Mouse (Mus musculus): ENCODE measurements around the gene Gm45717. TPM values are rescaled to one million over a fixed set of nuclear protein-coding genes. Genes with fewer than 3 reads are reported as not detected.

Gene Gm45717
- polyA plus RNA-seq, 1 experiment = not detected

DNA sequence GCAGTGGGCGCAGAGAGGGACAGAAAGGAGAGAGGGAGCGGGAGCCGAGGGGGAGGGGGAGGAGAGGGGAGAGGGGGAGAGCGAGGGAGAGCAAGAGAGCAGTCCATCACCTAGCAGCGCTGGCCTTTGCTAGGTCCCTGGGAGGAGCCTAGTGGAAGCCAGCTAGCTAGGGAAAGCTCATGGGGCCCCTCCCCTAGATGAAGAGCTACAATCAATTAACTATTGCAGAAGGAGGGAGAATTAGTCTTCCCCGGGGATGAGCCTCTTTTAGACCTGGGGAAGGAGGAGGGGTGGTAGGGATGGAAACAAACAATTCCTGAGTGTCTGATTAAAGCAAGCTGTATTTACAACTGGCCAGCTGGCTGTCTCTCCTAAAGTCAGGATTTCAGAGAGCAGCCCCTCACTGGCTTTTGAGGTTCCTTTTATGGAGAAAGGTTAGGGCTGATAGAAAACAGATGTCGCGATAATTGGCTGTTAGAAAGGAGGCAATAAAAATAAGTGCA lies 16.0 kb downstream of the Gm45717 start:
- TF ChIP-seq CTCF (IDR thresholded peaks at IDR 0.05; ENCODE audit: insufficient read depth, low read length) (no peak), POLR2A (IDR thresholded peaks at IDR 0.05; ENCODE audit: borderline replicate concordance, extremely low read depth, low read depth, low read length) (peak; percentile 27; the same call in 1 of the 2 replicates)
- no peak for DNase-seq
- WGBS = 37% methylated on average over 8 of the region's 8 CpGs
- Histone ChIP-seq H3K4me3 (replicated peaks; ENCODE audit: extremely low read depth, low read depth, low read length) (no peak overlapping the region), H3K4me1 (ENCODE audit: control insufficient read depth, insufficient read depth, low read length) (peaks cover 11% of the 10 kb centered on the region)

- TF ChIP-seq POLR2A (IDR thresholded peaks at IDR 0.05; ENCODE audit: borderline replicate concordance, extremely low read depth, low read depth, low read length) (no peak), CTCF (IDR thresholded peaks at IDR 0.05; ENCODE audit: insufficient read depth, low read length) (no peak)
- H3K4me1 ChIP-seq (ENCODE audit: control insufficient read depth, insufficient read depth, low read length) = peaks cover 11% of the 10 kb centered on the region
- H3K4me3 ChIP-seq (replicated peaks; ENCODE audit: extremely low read depth, low read depth, low read length) = no peak overlapping the region
- no peak for DNase-seq
- 55% methylated on average over 2 of the region's 2 CpGs for WGBS
These were observed 16.8 kb downstream of the Gm45717 start for GRCm38 (mm10) chr7:140938896-140939295.

DNA sequence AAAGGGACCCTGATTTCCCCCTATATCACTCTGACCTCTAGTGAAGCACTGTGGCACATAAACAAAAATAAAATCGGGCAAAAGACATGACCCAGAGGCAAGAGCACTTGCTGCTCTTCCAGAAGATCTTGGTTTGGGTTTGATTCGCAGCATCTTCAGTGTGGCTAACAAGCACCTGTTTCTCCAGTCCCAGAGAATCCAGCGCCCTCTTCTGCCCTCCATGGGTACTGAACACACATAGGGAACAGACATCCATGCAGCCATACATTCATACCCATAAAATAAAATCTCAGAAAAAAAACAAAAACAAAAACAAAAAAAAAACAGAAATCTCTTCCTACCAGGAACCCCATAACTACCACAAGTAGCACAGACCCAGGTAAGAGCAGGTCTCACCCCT lies 17.3 kb downstream of the Gm45717 start:
- DNase-seq = no peak
- Histone ChIP-seq H3K4me1 (ENCODE audit: control insufficient read depth, insufficient read depth, low read length) (peaks cover 11% of the 10 kb centered on the region), H3K4me3 (replicated peaks; ENCODE audit: extremely low read depth, low read depth, low read length) (no peak overlapping the region)
- WGBS = 54% methylated on average over 3 of the region's 3 CpGs
- no peak for TF ChIP-seq POLR2A (IDR thresholded peaks at IDR 0.05; ENCODE audit: borderline replicate concordance, extremely low read depth, low read depth, low read length)
- TF ChIP-seq CTCF (IDR thresholded peaks at IDR 0.05; ENCODE audit: insufficient read depth, low read length) = 0 out of 2 replicates have a peak, but pooled peaks have one; percentile 15

DNA sequence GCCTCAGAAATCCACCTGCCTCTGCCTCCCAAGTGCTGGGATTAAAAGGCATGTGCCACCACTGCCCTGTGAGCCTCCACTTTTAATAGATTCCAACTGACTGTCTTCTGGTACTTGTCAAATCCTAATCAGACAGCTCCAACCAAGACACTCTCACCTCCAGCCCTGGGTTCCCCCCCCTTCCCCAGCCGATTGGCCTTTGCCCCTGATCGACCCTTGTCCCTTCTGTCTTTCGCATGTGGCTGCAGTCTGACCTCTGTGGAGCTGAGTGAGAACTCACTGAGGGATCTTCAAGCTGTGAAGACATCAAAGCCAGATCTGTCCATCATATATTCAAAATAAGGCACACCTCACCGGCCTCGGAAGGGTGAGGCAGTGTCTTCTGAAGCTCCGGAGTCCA lies 28.6 kb downstream of the Gm45717 start:
- peaks cover 7% of the 10 kb centered on the region for H3K4me1 ChIP-seq (ENCODE audit: control insufficient read depth, insufficient read depth, low read length)
- no peak for DNase-seq
- TF ChIP-seq POLR2A (IDR thresholded peaks at IDR 0.05; ENCODE audit: borderline replicate concordance, extremely low read depth, low read depth, low read length) (no peak), CTCF (IDR thresholded peaks at IDR 0.05; ENCODE audit: insufficient read depth, low read length) (no peak)
- H3K4me3 ChIP-seq (replicated peaks; ENCODE audit: extremely low read depth, low read depth, low read length) = no peak overlapping the region
- WGBS = 87% methylated on average over 6 of the region's 6 CpGs

GRCm38 (mm10) chr7:140923070-140923775 lies 32.5 kb downstream of the Gm45717 start:
- H3K4me1 ChIP-seq (ENCODE audit: control insufficient read depth, insufficient read depth, low read length) = peaks cover 10% of the 10 kb centered on the region
- DNase-seq = no peak
- H3K4me3 ChIP-seq (replicated peaks; ENCODE audit: extremely low read depth, low read depth, low read length) = no peak overlapping the region
- WGBS = 23% methylated on average over 30 of the region's 30 CpGs
- no peak for TF ChIP-seq POLR2A (IDR thresholded peaks at IDR 0.05; ENCODE audit: borderline replicate concordance, extremely low read depth, low read depth, low read length)

DNA sequence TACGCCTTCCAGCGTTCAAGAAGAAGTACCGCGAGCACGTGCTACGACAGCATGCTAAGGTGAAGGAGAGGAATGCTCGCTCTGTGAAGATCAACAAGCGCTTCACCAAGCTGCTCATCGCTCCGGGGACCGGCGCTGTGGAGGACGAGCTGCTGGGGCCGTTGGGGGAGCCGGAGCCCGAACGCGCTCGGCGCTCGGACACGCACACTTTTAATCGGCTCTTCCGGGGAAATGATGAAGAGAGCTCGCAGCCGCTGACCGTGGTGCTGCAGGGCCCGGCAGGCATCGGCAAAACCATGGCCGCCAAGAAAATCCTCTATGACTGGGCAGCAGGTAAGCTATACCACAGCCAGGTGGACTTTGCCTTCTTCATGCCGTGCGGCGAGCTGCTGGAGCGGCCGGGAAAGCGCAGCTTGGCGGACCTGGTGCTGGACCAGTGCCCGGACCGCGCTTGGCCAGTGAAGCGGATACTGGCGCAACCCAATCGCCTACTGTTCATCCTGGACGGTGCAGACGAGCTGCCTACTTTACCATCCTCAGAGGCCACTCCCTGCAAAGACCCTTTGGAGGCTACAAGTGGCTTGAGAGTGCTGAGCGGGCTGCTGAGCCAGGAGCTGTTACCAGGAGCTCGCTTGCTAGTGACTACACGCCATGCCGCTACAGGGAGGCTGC lies 33.2 kb downstream of the Gm45717 start:
- Histone ChIP-seq H3K4me3 (replicated peaks; ENCODE audit: extremely low read depth, low read depth, low read length) (peak overlapping the region; percentile 31), H3K4me1 (ENCODE audit: control insufficient read depth, insufficient read depth, low read length) (peaks cover 10% of the 10 kb centered on the region)
- DNase-seq = no peak
- under 1% methylated on average over 49 of the region's 49 CpGs for WGBS
- TF ChIP-seq POLR2A (IDR thresholded peaks at IDR 0.05; ENCODE audit: borderline replicate concordance, extremely low read depth, low read depth, low read length) (no peak), CTCF (IDR thresholded peaks at IDR 0.05; ENCODE audit: insufficient read depth, low read length) (no peak)

- 31% methylated on average over 22 of the region's 22 CpGs for WGBS
- Histone ChIP-seq H3K4me3 (replicated peaks; ENCODE audit: extremely low read depth, low read depth, low read length) (no peak overlapping the region), H3K4me1 (ENCODE audit: control insufficient read depth, insufficient read depth, low read length) (peaks cover 10% of the 10 kb centered on the region)
- no peak for DNase-seq
- TF ChIP-seq POLR2A (IDR thresholded peaks at IDR 0.05; ENCODE audit: borderline replicate concordance, extremely low read depth, low read depth, low read length) = no peak
- no peak for TF ChIP-seq CTCF (IDR thresholded peaks at IDR 0.05; ENCODE audit: insufficient read depth, low read length)
These were observed 34.3 kb downstream of the Gm45717 start for GRCm38 (mm10) chr7:140921225-140921975.

- WGBS = 74% methylated on average over 8 of the region's 8 CpGs
- TF ChIP-seq POLR2A (IDR thresholded peaks at IDR 0.05; ENCODE audit: borderline replicate concordance, extremely low read depth, low read depth, low read length) = no peak
- TF ChIP-seq CTCF (IDR thresholded peaks at IDR 0.05; ENCODE audit: insufficient read depth, low read length) = no peak
- Histone ChIP-seq H3K4me3 (replicated peaks; ENCODE audit: extremely low read depth, low read depth, low read length) (no peak within 1 kb of the TSS), H3K4me1 (ENCODE audit: control insufficient read depth, insufficient read depth, low read length) (peaks cover 10% of the 10 kb centered on the region)
- no peak for DNase-seq
These were observed 35.2 kb downstream of the Gm45717 start, which contains the start of gene Nlrp6 for GRCm38 (mm10) chr7:140920418-140921029. Nlrp6 (plus strand) TSS chr7:140920902.

DNA sequence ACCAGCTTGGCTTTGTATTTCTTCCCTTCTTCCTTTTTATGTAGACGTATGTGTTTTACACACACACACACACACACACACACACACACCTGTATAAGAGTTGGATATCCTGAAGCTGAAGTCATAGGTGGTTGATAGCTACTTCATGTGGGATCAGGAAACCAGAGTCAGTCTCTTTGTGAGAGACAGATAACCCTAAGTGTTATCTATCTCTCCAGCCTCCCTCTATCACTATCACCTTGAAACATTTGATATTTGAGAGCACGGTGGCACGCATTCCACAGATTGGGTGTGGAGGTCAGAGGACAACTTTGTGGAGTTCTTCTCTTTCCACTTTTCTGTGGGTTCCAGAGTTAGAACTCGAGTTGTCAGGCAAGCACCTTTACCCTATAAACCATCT lies 35.8 kb downstream of the Gm45717 start:
- Histone ChIP-seq H3K4me1 (ENCODE audit: control insufficient read depth, insufficient read depth, low read length) (peaks cover 10% of the 10 kb centered on the region), H3K4me3 (replicated peaks; ENCODE audit: extremely low read depth, low read depth, low read length) (no peak overlapping the region)
- DNase-seq = no peak
- TF ChIP-seq POLR2A (IDR thresholded peaks at IDR 0.05; ENCODE audit: borderline replicate concordance, extremely low read depth, low read depth, low read length) = no peak
- no peak for TF ChIP-seq CTCF (IDR thresholded peaks at IDR 0.05; ENCODE audit: insufficient read depth, low read length)
- 51% methylated on average over 4 of the region's 4 CpGs for WGBS
